Mouse (Mus musculus) heart, embryonic 14.5 days (tissue): ENCODE results near the gene Cdh23. TPM values are rescaled to one million over a fixed set of nuclear protein-coding genes. Genes with fewer than 3 reads are reported as not detected.
A peak's percentile ranks its signal among the peaks of the same experiment; 100 is the strongest.

Experiments used
- ATAC-seq: fragments of 200-750 bp; cut with Nextera tagmentation; 2 replicates; pipeline ENCODE4 v1.8.0; 2017; ENCODE audit warnings: low read depth, moderate TSS enrichment; ENCODE audit not compliant: insufficient number of reproducible peaks, insufficient read depth, low FRiP score
- H3K27ac ChIP-seq, 2 experiments: fragments of 200-500 bp in 1 of 2; fragments of 300-500 bp in 1 of 2; sonication (generic) in 1 of 2; replicated peaks in 1 of 2; 2 replicates each; pipeline ENCODE4 v1.5.1; 2012 to 2014; ENCODE audit warnings: low read depth in 2 of 2, low read length in 2 of 2, control low read depth in 1 of 2, mild to moderate bottlenecking in 1 of 2, mixed read lengths in 1 of 2; ENCODE audit not compliant: control insufficient read depth in 1 of 2, insufficient read depth in 1 of 2
- H3K27me3 ChIP-seq: fragments of 300-500 bp; sonication (generic); 2 replicates; pipeline ENCODE4 v1.6.1; 2014; ENCODE audit warnings: mild to moderate bottlenecking, low read length, control low read depth; ENCODE audit not compliant: control insufficient read depth, insufficient read depth
- H3K36me3 ChIP-seq: fragments of 300-500 bp; sonication (generic); 2 replicates; pipeline ENCODE4 v1.6.1; 2014; ENCODE audit warnings: mild to moderate bottlenecking, control low read depth, low read length, mixed read lengths; ENCODE audit not compliant: control insufficient read depth, insufficient read depth
- H3K4me1 ChIP-seq, 2 experiments: fragments of 200-500 bp in 1 of 2; fragments of 300-500 bp in 1 of 2; sonication (generic) in 1 of 2; 2 replicates each; pipeline ENCODE4 v1.6.1; 2012 to 2014; ENCODE audit warnings: low read length in 2 of 2, control low read depth in 1 of 2, mixed read lengths in 1 of 2; ENCODE audit not compliant: control insufficient read depth in 2 of 2, insufficient read depth in 2 of 2
- H3K4me2 ChIP-seq: fragments of 300-500 bp; sonication (generic); 2 replicates; pipeline ENCODE4 v1.6.1; 2014; ENCODE audit warnings: mild to moderate bottlenecking, low read length
- H3K4me3 ChIP-seq, 2 experiments: fragments of 200-500 bp in 1 of 2; fragments of 300-500 bp in 1 of 2; sonication (generic) in 1 of 2; 2 replicates each; pipeline ENCODE4 v1.5.1; 2012 to 2014; ENCODE audit warnings: low read length in 2 of 2, mild to moderate bottlenecking in 2 of 2, control low read depth in 1 of 2, low read depth in 1 of 2, moderate library complexity in 1 of 2; ENCODE audit not compliant: control insufficient read depth in 1 of 2, insufficient read depth in 1 of 2
- H3K9ac ChIP-seq: fragments of 300-500 bp; sonication (generic); 2 replicates; pipeline ENCODE4 v1.6.1; 2014; ENCODE audit warnings: mild to moderate bottlenecking, low read length
- H3K9me3 ChIP-seq: fragments of 300-500 bp; sonication (generic); 2 replicates; pipeline ENCODE4 v1.6.1; 2016; ENCODE audit warnings: low read length, control low read depth; ENCODE audit not compliant: control insufficient read depth
- WGBS: fragments of 180-500 bp; shearing (Covaris S2); extraction: QIAGEN DNeasy Blood & Tissue Kit; methylation state at CpG from one replicate; pipeline ENCODE4 v1.1.7; 2014; 5-methylcytosine and 5-hydroxymethylcytosine counted together
- polyA plus RNA-seq: library from polyadenylated mRNA; unstranded; fragments of >200 nt; fragmentation: Nextera tagmentation; extraction: Ambion mirVana; gene quantifications from 2 replicates; pipeline ENCODE4 v1.2.1, GENCODE M21; 2014

Cdh23 gene
- polyA plus RNA-seq, 1 experiment from 2014 or later, result 0.31 TPM

DNA sequence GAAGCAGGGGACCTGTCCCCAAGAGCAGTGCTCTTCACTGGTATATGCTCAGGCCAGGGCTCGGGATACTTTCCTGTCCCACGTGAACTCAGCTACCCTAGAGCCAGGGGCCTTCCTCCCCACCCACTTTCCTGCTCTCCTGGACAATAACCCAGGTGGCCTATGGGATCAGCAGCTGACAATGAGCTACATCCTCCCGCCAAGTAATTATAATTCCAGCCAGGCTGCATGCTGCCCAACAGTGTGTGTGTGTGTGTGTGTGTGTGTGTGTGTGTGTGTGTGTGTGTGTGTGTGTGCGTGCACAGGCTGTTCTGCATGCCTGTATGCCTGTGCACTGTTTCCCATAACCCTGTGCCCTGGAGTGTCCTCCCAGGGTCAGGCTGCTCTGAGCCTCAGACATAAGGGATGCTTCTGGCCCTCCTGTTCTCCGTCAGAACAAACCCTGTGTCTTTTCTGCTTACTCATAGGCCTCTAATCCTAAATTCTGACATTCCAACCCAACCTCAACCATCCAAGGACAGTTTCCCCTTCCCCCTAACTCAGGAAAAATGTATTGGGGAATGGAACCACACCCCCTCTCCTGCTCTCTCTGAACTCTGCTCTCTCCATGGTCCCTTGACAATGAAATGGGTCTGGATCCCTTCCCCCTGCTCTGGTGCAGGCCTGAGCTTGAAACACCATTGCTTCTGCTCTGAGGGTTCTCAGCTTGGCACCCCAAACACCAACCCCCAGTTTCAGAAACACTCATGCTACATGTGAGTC is 342.9 kb downstream of the Cdh23 start:
- Histone ChIP-seq H3K9ac (no peak overlapping the region), H3K9me3 (no peaks in the 10 kb centered on the region), H3K36me3 (no peaks in the 10 kb centered on the region), H3K27ac (no peak overlapping the region), H3K4me1 (peaks cover 10 to 16% of the 10 kb centered on the region in 2 experiments), H3K4me2 (no peak overlapping the region), H3K4me3 (no peak overlapping the region), H3K27me3 (no peaks in the 10 kb centered on the region)
- ATAC-seq, result no peak
- WGBS, result 55% methylated on average over 5 of the region's 5 CpGs

DNA sequence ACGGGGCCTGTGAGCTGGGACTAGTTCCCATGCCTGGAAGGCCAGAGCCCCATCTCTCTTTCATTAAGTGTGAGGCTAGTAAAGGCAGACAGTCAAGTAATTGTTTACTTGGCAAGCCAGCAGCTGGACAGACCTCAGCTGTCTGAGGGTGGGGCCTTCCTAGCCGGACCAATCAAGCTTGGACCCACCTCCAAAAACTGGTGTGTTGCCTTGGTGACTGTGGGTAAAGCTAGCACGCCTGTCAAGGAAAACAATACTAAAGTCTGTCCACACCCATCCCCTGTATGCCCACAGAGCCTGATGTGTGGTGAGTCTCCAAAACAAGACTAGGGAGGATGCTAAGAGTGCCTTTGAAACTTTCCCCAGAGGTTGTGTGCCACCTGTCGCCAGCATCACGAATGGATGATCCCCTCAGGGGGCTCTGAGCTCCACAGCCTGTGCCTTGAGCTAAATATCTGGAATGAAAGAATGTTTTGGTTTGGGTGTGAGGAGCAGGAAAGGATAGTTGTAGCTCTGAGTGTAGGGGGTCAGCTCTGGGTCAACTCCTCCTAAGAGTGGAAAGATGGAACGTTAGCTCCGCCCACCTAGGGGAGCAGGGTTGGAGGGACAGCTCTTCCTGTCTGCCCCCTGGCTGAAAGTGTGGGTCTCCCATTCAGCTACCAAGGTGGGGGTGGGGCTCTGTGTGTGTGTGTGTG is 344.4 kb downstream of the Cdh23 start:
- peak; percentile 47; the same call in 1 of the 2 replicates for ATAC-seq
- Histone ChIP-seq H3K36me3 (no peaks in the 10 kb centered on the region), H3K27ac (peak overlapping the region; percentile 76 to 77), H3K4me3 (no peak overlapping the region), H3K27me3 (peaks cover 7% of the 10 kb centered on the region; the same call in 1 of the 2 replicates), H3K9me3 (no peaks in the 10 kb centered on the region), H3K4me1 (peaks cover 14 to 16% of the 10 kb centered on the region in 2 experiments), H3K4me2 (no peak overlapping the region; the same call in 1 of the 2 replicates), H3K9ac (no peak overlapping the region)
- WGBS, result 33% methylated on average over 7 of the region's 7 CpGs

DNA sequence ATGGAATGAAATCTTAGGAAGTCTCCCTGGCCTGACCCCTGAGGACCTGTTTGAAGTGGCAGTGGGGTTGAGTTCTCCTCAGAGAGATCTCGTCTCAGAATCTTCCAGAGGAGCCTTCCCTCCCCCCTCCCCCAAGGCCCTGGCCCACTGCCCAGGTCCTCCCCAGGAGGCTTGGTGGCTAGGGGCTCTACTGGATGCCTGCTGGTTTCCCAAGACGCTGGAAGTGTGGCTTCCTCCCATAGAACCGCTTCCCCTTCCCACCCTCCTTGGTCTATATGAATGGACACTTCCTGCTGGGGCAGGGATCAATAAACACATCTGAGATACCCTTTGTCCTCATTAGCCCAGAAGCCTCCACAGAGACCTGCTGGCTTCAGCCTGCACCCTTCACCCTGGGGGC is 345.0 kb downstream of the Cdh23 start:
- Histone ChIP-seq H3K27ac (peak overlapping the region; percentile 76 to 77), H3K27me3 (peaks cover 7% of the 10 kb centered on the region; the same call in 1 of the 2 replicates), H3K4me3 (no peak overlapping the region), H3K9me3 (no peaks in the 10 kb centered on the region), H3K9ac (peak overlapping the region; percentile 32; the same call in 1 of the 2 replicates), H3K4me1 (peaks cover 17 to 20% of the 10 kb centered on the region in 2 experiments), H3K36me3 (no peaks in the 10 kb centered on the region), H3K4me2 (peak overlapping the region; percentile 55)
- 27% methylated on average over 3 of the region's 3 CpGs for WGBS
- ATAC-seq, result no peak

DNA sequence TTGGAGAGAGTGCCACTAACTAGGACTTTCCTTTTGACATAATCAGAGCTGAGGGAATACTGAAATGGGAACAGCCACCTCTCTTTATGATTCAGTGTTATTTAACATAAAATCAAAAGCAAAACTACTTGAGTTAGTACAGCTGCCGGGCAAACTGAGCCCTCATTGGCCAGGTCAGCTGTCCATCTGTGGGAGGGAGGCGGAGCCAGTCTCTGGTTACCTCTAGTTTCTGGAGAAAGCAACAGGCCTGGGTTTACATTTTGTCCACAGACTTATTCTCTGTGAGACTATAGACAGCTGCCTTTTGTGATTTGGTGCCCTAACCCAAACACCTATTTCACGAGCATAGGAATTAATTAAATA is 345.5 kb downstream of the Cdh23 start:
- 0 out of 2 replicates have a peak, but pooled peaks have one; percentile 15 for ATAC-seq
- Histone ChIP-seq H3K4me2 (peak overlapping the region; percentile 55), H3K4me1 (peaks cover 20 to 24% of the 10 kb centered on the region in 2 experiments), H3K27ac (peak overlapping the region; percentile 76 to 77; a peak in 3 of 4 replicates), H3K4me3 (peak overlapping the region in 1 of 2 experiments; percentile 29; a peak in 2 of 4 replicates), H3K36me3 (no peaks in the 10 kb centered on the region), H3K27me3 (peaks cover 7% of the 10 kb centered on the region; the same call in 1 of the 2 replicates), H3K9me3 (no peaks in the 10 kb centered on the region), H3K9ac (peak overlapping the region; percentile 32; the same call in 1 of the 2 replicates)
- 36% methylated on average over 3 of the region's 3 CpGs for WGBS

DNA sequence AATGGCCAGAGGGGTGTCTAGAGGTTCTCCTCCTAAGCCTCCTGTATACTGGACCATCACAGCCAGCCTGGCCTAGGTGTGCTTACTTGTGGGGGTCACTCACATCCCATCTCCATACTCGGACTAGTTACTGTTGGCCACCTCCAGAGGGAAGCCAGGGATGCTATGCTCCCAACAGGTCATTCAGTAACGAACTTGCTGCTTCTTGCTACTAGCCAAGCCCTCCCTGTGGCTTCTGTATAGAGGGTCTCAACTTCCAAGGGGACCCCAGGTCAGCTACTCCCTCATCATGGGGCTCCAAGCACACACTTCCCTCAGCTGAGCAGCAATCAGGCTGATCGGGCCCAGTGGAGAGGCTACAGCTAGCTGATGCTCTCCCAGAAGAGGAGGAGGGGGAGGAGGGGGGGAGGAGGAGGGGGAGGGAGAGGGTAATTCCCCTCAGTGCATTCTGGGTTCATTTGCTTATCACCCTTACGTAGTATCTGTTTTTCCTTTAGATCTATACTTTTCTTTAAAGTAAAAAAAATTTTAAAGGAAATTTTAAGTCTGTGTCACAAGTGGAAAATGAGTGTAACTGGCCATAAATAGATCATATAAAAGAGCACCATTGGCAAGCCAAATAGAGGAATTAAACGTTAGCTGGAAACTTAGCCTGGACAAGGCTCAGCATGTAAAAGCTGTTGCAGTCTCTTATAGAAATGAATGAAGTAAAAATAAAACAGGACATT is 346.0 kb downstream of the Cdh23 start:
- peak overlapping the region in 1 of 2 experiments; percentile 29; a peak in 2 of 4 replicates for H3K4me3 ChIP-seq
- H3K9ac ChIP-seq, result peak overlapping the region; percentile 32; the same call in 1 of the 2 replicates
- no peaks in the 10 kb centered on the region for H3K9me3 ChIP-seq
- H3K27ac ChIP-seq, result peak overlapping the region; percentile 4 to 77; a peak in 1 of 4 replicates
- peaks cover 7% of the 10 kb centered on the region; the same call in 1 of the 2 replicates for H3K27me3 ChIP-seq
- H3K4me1 ChIP-seq, result peaks cover 20 to 24% of the 10 kb centered on the region in 2 experiments
- H3K4me2 ChIP-seq, result peak overlapping the region; percentile 55
- no peak for ATAC-seq
- WGBS, result 21% methylated on average over 5 of the region's 5 CpGs
- no peaks in the 10 kb centered on the region for H3K36me3 ChIP-seq

DNA sequence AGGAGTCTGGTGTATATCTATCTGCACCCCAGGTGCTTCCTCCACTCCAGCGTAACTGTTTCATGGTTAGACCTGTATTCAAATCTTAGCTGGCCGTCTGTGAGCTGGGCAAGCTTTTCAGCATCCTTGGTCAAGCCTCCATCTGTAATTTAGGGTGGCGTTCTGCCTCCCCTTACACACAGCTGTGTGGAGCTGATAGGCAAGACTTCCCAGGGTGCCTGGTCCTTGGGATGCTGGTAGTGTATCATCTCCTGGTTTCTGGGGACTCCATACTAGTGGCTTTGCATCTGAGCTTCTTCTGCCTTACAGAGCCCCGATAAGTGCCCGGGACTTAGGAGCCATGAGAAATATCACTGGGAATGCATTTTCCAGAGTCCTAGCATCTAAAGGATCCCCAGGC is 346.6 kb downstream of the Cdh23 start:
- no peaks in the 10 kb centered on the region for H3K36me3 ChIP-seq
- no peak overlapping the region for H3K4me2 ChIP-seq
- H3K27ac ChIP-seq, result no peak overlapping the region
- peaks cover 20 to 24% of the 10 kb centered on the region in 2 experiments for H3K4me1 ChIP-seq
- no peak for ATAC-seq
- peaks cover 7% of the 10 kb centered on the region; the same call in 1 of the 2 replicates for H3K27me3 ChIP-seq
- 78% methylated on average over 5 of the region's 5 CpGs for WGBS
- no peak overlapping the region for H3K4me3 ChIP-seq
- no peak overlapping the region for H3K9ac ChIP-seq
- H3K9me3 ChIP-seq, result no peaks in the 10 kb centered on the region

DNA sequence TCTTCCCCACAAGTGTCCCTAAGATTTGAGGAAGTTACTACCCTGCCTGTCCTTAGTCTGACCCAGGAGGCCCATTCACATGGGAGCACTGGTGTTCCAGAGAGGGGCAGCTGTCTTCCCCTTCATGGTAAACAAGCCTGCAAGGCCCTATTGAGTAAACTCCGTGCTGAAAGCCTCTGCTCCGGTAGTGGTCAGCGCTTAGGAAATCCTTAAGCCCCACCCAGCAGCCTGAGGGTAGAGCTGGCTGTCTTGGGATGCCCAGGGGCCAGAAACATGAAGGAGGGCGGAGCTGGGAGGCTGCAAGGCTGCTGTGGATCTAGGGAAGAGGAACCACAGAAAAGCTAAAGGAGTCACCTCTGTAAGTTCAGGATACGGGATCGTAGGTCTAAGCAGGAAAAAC is 347.2 kb downstream of the Cdh23 start:
- no peak overlapping the region for H3K9ac ChIP-seq
- peaks cover 7% of the 10 kb centered on the region; the same call in 1 of the 2 replicates for H3K27me3 ChIP-seq
- H3K36me3 ChIP-seq, result no peaks in the 10 kb centered on the region
- no peak overlapping the region for H3K4me3 ChIP-seq
- H3K27ac ChIP-seq, result no peak overlapping the region
- H3K9me3 ChIP-seq, result no peaks in the 10 kb centered on the region
- peaks cover 20 to 24% of the 10 kb centered on the region in 2 experiments for H3K4me1 ChIP-seq
- no peak for ATAC-seq
- peak overlapping the region; percentile 53 for H3K4me2 ChIP-seq
- 50% methylated on average over 6 of the region's 6 CpGs for WGBS
